Mouse (Mus musculus): ENCODE measurements around the gene Hist1h3g. TPM values are rescaled to one million over a fixed set of nuclear protein-coding genes. Genes with fewer than 3 reads are reported as not detected.

Gene Hist1h3g
- polyA plus RNA-seq, 1 experiment from 2014 or later = 5.3 TPM

DNA sequence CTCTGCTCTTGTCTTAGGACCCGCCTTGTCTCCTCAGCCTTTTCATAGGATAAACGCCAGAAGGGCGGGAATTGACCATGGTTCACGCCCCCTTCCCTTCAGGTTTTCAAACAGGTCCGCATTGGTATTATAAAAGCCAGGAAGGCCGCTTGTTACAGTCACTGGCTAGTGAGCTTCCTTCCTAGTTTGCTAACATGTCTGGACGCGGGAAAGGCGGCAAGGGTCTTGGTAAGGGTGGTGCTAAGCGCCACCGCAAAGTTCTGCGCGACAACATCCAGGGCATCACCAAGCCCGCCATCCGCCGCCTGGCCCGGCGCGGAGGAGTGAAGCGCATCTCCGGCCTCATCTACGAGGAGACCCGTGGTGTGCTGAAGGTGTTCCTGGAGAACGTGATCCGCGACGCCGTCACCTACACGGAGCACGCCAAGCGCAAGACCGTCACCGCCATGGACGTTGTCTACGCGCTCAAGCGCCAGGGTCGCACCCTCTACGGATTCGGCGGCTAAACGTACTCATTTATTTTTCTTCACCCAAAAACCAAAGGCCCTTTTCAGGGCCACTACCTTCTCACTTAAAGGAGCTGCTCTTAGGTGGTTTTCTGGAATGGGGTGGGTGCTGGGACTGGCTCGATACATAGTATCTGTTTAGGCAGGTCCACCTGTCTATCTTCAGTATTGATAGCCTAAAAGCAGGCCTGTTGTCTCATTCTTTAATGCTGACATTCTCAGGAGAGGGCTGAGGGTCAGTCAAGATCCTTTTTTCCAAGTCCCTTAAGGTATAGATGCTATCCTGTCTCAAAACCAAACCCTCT lies 46.4 kb downstream of the Hist1h3g start, which contains the start of gene Hist1h4d:
Gene Hist1h4d (plus strand): TSS at position 191 of the 811 bp plus-strand sequence.
- Histone ChIP-seq H3K27me3 (no peaks in the 10 kb centered on the region), H3K9ac (replicated peaks) (peak within 1 kb of the TSS; percentile 72), H3K4me3 (replicated peaks) (peak within 1 kb of the TSS; percentile 53), H3K27ac (peak within 1 kb of the TSS; percentile 81), H3K4me2 (replicated peaks) (peak within 1 kb of the TSS; percentile 84), H3K9me3 (no peaks in the 10 kb centered on the region), H3K4me1 (replicated peaks) (peaks cover 50% of the 10 kb centered on the region), H3K36me3 (no peaks in the 10 kb centered on the region)
- whole genome bisulfite sequencing = under 1% methylated on average over 43 of the region's 43 CpGs
- ATAC-seq = peak; percentile 92

GRCm38 (mm10) chr13:23582219-23583056 lies 47.2 kb downstream of the Hist1h3g start:
- ATAC-seq = no peak
- Histone ChIP-seq H3K36me3 (no peaks in the 10 kb centered on the region), H3K27me3 (no peaks in the 10 kb centered on the region), H3K9me3 (no peaks in the 10 kb centered on the region), H3K9ac (replicated peaks) (peak overlapping the region; percentile 72), H3K4me2 (replicated peaks) (peak overlapping the region; percentile 84), H3K4me1 (replicated peaks) (peaks cover 48% of the 10 kb centered on the region), H3K27ac (peak overlapping the region; percentile 81), H3K4me3 (replicated peaks) (peak overlapping the region; percentile 53)
- WGBS = 4% methylated on average over 6 of the region's 6 CpGs

- H3K4me1 ChIP-seq (replicated peaks) = peaks cover 48% of the 10 kb centered on the region
- no peak for ATAC-seq
- H3K27me3 ChIP-seq = no peaks in the 10 kb centered on the region
- no peak overlapping the region for H3K4me3 ChIP-seq (replicated peaks)
- H3K9ac ChIP-seq (replicated peaks) = no peak overlapping the region
- H3K36me3 ChIP-seq = no peaks in the 10 kb centered on the region
- no peaks in the 10 kb centered on the region for H3K9me3 ChIP-seq
- no peak overlapping the region for H3K4me2 ChIP-seq (replicated peaks)
- H3K27ac ChIP-seq = peak overlapping the region; percentile 49
Measured at GRCm38 (mm10) chr13:23583387-23584068, 48.3 kb downstream of the Hist1h3g start.

- no peak for ATAC-seq
- peak overlapping the region; percentile 85 for H3K4me2 ChIP-seq (replicated peaks)
- peaks cover 48% of the 10 kb centered on the region for H3K4me1 ChIP-seq (replicated peaks)
Measured at GRCm38 (mm10) chr13:23584331-23584730, 49.1 kb downstream of the Hist1h3g start.

GRCm38 (mm10) chr13:23585029-23585441 lies 49.8 kb downstream of the Hist1h3g start:
- Histone ChIP-seq H3K36me3 (no peaks in the 10 kb centered on the region), H3K27ac (peak overlapping the region; percentile 95), H3K4me2 (replicated peaks) (peak overlapping the region; percentile 85), H3K9me3 (no peaks in the 10 kb centered on the region), H3K27me3 (no peaks in the 10 kb centered on the region), H3K9ac (replicated peaks) (peak overlapping the region; percentile 75), H3K4me3 (replicated peaks) (peak overlapping the region; percentile 50), H3K4me1 (replicated peaks) (peaks cover 48% of the 10 kb centered on the region)
- whole genome bisulfite sequencing = under 1% methylated on average over 21 of the region's 21 CpGs
- no peak for ATAC-seq

More at GRCm38 (mm10) chr13:23584331-23584730, 49.1 kb downstream of the Hist1h3g start:
- peak overlapping the region; percentile 75 for H3K9ac ChIP-seq (replicated peaks)
- no peaks in the 10 kb centered on the region for H3K27me3 ChIP-seq
- H3K9me3 ChIP-seq = no peaks in the 10 kb centered on the region
- no peaks in the 10 kb centered on the region for H3K36me3 ChIP-seq
- peak overlapping the region; percentile 95 for H3K27ac ChIP-seq
- peak overlapping the region; percentile 50 for H3K4me3 ChIP-seq (replicated peaks)

Small RNAs within 50 kb of the gene (microRNA-seq; reads per million reads assigned to microRNA genes)
- gene Gm44297 (not detected), gene Gm44359 (not detected), gene Gm44394 (not detected), gene n-TStga1 (not detected)

Other genes with a start within 250 kb of the Hist1h3g start
- 56.3 and 58.9 TPM in 2 replicates for gene Zfp322a, start 166.2 kb upstream of the Hist1h3g start, polyA plus RNA-seq (2015; fragmentation: Nextera tagmentation; extraction: Ambion mirVana)
- gene Abt1, start 111.6 kb upstream of the Hist1h3g start, polyA plus RNA-seq (2015; fragmentation: Nextera tagmentation; extraction: Ambion mirVana) = 10.8 TPM in 2 replicates
- 0.04 and 0.13 TPM in 2 replicates for gene Btn1a1, start 69.5 kb upstream of the Hist1h3g start, polyA plus RNA-seq (2015; fragmentation: Nextera tagmentation; extraction: Ambion mirVana)
- gene Btn2a2, start 46.6 kb upstream of the Hist1h3g start, polyA plus RNA-seq (2015; fragmentation: Nextera tagmentation; extraction: Ambion mirVana) = 0.13 TPM in 2 replicates
- 6.4 and 7.4 TPM in 2 replicates for gene Hist1h4h, start 4.4 kb upstream of the Hist1h3g start, polyA plus RNA-seq (2015; fragmentation: Nextera tagmentation; extraction: Ambion mirVana)
- gene Hist1h2af, start 1.5 kb upstream of the Hist1h3g start, polyA plus RNA-seq (2015; fragmentation: Nextera tagmentation; extraction: Ambion mirVana) = 1.3 and 3.0 TPM in 2 replicates
- 0.31 and 0.35 TPM in 2 replicates for gene Hist1h2bh, start 8.0 kb downstream of the Hist1h3g start, polyA plus RNA-seq (2015; fragmentation: Nextera tagmentation; extraction: Ambion mirVana)
- 0.75 and 0.84 TPM in 2 replicates for gene Hist1h3f, start 8.6 kb downstream of the Hist1h3g start, polyA plus RNA-seq (2015; fragmentation: Nextera tagmentation; extraction: Ambion mirVana)
- not detected in 2 replicates for gene Hist1h4f, start 16.2 kb downstream of the Hist1h3g start, polyA plus RNA-seq (2015; fragmentation: Nextera tagmentation; extraction: Ambion mirVana)
- gene Hist1h1d, start 17.8 kb downstream of the Hist1h3g start, polyA plus RNA-seq (2015; fragmentation: Nextera tagmentation; extraction: Ambion mirVana) = 0.23 and 0.24 TPM in 2 replicates
- gene Hist1h3e, start 26.9 kb downstream of the Hist1h3g start, polyA plus RNA-seq (2015; fragmentation: Nextera tagmentation; extraction: Ambion mirVana) = 3.1 and 4.7 TPM in 2 replicates
- gene Hist1h2ae, start 35.8 kb downstream of the Hist1h3g start, polyA plus RNA-seq (2015; fragmentation: Nextera tagmentation; extraction: Ambion mirVana) = 51.6 and 53.6 TPM in 2 replicates
- gene Hist1h2bg, start 36.0 kb downstream of the Hist1h3g start, polyA plus RNA-seq (2015; fragmentation: Nextera tagmentation; extraction: Ambion mirVana) = 4.1 and 7.5 TPM in 2 replicates
- 3.3 and 4.5 TPM in 2 replicates for gene Hist1h2bf, start 38.8 kb downstream of the Hist1h3g start, polyA plus RNA-seq (2015; fragmentation: Nextera tagmentation; extraction: Ambion mirVana)
- 0.93 and 1.7 TPM in 2 replicates for gene Hist1h2ad, start 39.0 kb downstream of the Hist1h3g start, polyA plus RNA-seq (2015; fragmentation: Nextera tagmentation; extraction: Ambion mirVana)
- 2.1 and 3.1 TPM in 2 replicates for gene Hist1h3d, start 40.3 kb downstream of the Hist1h3g start, polyA plus RNA-seq (2015; fragmentation: Nextera tagmentation; extraction: Ambion mirVana)
- gene Hist1h4d, start 46.2 kb downstream of the Hist1h3g start, polyA plus RNA-seq (2015; fragmentation: Nextera tagmentation; extraction: Ambion mirVana) = 74.3 and 84.0 TPM in 2 replicates
- 1.4 and 2.0 TPM in 2 replicates for gene Hist1h2be, start 85.7 kb downstream of the Hist1h3g start, polyA plus RNA-seq (2015; fragmentation: Nextera tagmentation; extraction: Ambion mirVana)
- gene Hist1h1e, start 87.1 kb downstream of the Hist1h3g start, polyA plus RNA-seq (2015; fragmentation: Nextera tagmentation; extraction: Ambion mirVana) = 12.6 and 15.0 TPM in 2 replicates
- gene Hist1h2ac, start 148.5 kb downstream of the Hist1h3g start, polyA plus RNA-seq (2015; fragmentation: Nextera tagmentation; extraction: Ambion mirVana) = 0.69 and 1.1 TPM in 2 replicates
- gene Hist1h2bc, start 148.8 kb downstream of the Hist1h3g start, polyA plus RNA-seq (2015; fragmentation: Nextera tagmentation; extraction: Ambion mirVana) = 22.2 and 24.4 TPM in 2 replicates
- gene Hist1h1t, start 160.4 kb downstream of the Hist1h3g start, polyA plus RNA-seq (2015; fragmentation: Nextera tagmentation; extraction: Ambion mirVana) = not detected in 2 replicates
- gene Hist1h4c, start 163.0 kb downstream of the Hist1h3g start, polyA plus RNA-seq (2015; fragmentation: Nextera tagmentation; extraction: Ambion mirVana) = 5.1 and 5.8 TPM in 2 replicates
- 2.0 and 2.7 TPM in 2 replicates for gene Hfe, start 175.4 kb downstream of the Hist1h3g start, polyA plus RNA-seq (2015; fragmentation: Nextera tagmentation; extraction: Ambion mirVana)
- 9.8 and 11.1 TPM in 2 replicates for gene Hist1h1c, start 203.4 kb downstream of the Hist1h3g start, polyA plus RNA-seq (2015; fragmentation: Nextera tagmentation; extraction: Ambion mirVana)
- gene Hist1h3c, start 210.2 kb downstream of the Hist1h3g start, polyA plus RNA-seq (2015; fragmentation: Nextera tagmentation; extraction: Ambion mirVana) = 3.2 and 4.4 TPM in 2 replicates
- 2.8 and 3.2 TPM in 2 replicates for gene Hist1h2bb, start 211.3 kb downstream of the Hist1h3g start, polyA plus RNA-seq (2015; fragmentation: Nextera tagmentation; extraction: Ambion mirVana)
- 28.4 and 31.0 TPM in 2 replicates for gene Hist1h2ab, start 215.7 kb downstream of the Hist1h3g start, polyA plus RNA-seq (2015; fragmentation: Nextera tagmentation; extraction: Ambion mirVana)
- gene Hist1h3b, start 216.8 kb downstream of the Hist1h3g start, polyA plus RNA-seq (2015; fragmentation: Nextera tagmentation; extraction: Ambion mirVana) = 6.3 and 8.7 TPM in 2 replicates
- gene Hist1h4b, start 221.6 kb downstream of the Hist1h3g start, polyA plus RNA-seq (2015; fragmentation: Nextera tagmentation; extraction: Ambion mirVana) = 4.6 and 5.2 TPM in 2 replicates
- gene Hist1h4a, start 225.8 kb downstream of the Hist1h3g start, polyA plus RNA-seq (2015; fragmentation: Nextera tagmentation; extraction: Ambion mirVana) = 0.44 and 0.57 TPM in 2 replicates
- gene Hist1h3a, start 227.0 kb downstream of the Hist1h3g start, polyA plus RNA-seq (2015; fragmentation: Nextera tagmentation; extraction: Ambion mirVana) = 1.4 and 3.3 TPM in 2 replicates
- 1.6 and 2.2 TPM in 2 replicates for gene Hist1h1a, start 228.2 kb downstream of the Hist1h3g start, polyA plus RNA-seq (2015; fragmentation: Nextera tagmentation; extraction: Ambion mirVana)
- gene Trim38, start 234.5 kb downstream of the Hist1h3g start, polyA plus RNA-seq (2015; fragmentation: Nextera tagmentation; extraction: Ambion mirVana) = 0.15 TPM in 1 of 2 replicates, not detected in the other

Measured in midbrain, embryonic 13.5 days (tissue).